Mouse (Mus musculus) heart, postnatal 0 days (tissue): Measurements from ENCODE around the gene Ephb1.

Source experiments
- CTCF ChIP-seq: IDR thresholded peaks from 2 replicates; pipeline ENCODE4 v1.5.1; 2016; ENCODE audit warnings: antibody characterized with exemption, control low read depth, low read depth
- EP300 ChIP-seq: IDR thresholded peaks from 2 replicates; pipeline ENCODE4 v1.6.1; 2016; ENCODE audit warnings: antibody characterized with exemption, low read depth

DNA sequence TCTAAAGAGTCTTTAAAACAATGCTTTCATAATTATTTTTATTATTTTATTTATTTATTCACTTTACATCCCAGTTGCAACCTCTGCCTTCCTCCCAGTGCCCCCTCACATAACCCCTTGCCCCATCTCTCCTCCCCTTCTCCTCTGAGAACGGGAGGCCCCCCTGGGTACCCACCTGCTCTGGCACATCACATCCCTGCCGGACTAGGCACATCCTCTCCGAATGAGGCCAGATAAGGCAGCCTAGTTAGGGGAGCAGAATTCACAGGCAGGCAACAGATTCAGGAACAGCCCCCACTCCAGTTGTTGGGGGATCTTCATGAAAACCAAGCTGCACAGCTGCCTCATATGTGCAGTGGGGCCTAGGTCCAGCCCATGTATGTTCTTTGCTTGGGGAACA lies 17.4 kb upstream of the Ephb1 start:
- TF ChIP-seq CTCF (no peak), EP300 (no peak)
